Mouse (Mus musculus): ENCODE measurements around the gene Cct2.

DNA sequence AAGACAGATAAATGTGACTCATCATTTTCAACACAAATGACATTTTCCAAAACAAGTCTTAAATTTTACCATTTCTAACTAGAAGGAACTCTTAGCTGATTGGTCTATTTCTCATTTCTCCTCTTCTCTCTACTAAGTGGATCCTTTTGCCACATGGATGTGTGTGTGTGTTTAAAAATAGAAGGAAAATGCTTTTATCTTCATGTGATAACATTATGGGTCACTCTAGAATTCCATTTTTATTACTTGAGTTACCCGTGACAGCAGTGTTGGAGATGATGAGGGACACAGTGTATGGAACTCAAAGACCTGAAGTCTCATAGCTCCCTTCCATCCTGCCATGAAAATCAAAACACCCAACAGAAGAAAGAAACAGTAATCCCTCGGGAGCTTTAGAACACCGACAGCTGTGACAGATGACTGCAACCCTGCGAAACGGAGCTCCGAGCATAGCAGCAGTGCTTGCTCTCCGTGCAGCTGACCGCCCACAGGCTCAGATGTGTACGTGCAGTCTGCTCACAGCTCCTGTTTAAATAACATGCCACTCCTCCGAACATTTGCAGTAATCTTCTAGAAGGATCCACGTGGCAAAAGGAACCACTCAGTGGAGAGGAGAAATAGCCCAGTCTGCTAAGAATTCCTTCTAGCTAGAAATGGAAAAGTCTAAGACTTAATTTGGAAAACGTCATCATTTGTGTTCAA, 49.8 kb downstream of the Cct2 start:
- TF ChIP-seq EP300 (optimal IDR thresholded peaks at IDR 0.05) (no peak), CTCF (IDR thresholded peaks at IDR 0.05; ENCODE audit: low read depth) (peak; percentile 48)

Measured in stomach, postnatal 0 days (tissue).